Mouse (Mus musculus): ENCODE measurements around the gene Dlg4.

DNA sequence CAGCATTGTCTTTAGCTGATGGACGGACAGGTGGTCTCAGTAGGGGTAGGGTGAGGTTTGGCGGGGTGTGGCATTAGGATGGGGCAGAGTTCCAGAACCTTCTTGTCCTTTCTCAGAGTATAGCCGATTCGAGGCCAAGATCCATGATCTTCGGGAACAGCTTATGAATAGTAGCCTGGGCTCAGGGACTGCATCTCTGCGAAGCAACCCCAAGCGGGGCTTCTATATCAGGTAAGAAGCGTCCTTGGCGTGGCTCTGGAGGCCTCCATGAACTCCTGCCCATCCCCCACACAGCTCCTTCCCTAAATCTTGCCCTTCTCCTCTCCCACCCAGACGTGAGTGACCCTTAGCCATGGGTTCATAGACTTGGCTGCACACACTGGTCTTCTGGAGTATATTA is 22.9 kb downstream of the Dlg4 start:
- TF ChIP-seq CTCF (conservative IDR thresholded peaks at IDR 0.05; ENCODE audit: insufficient read depth, insufficient read length, low read depth, low read length): no peak
- TF ChIP-seq POLR2A (IDR thresholded peaks at IDR 0.05; ENCODE audit: low read depth, low read length): no peak
